Mouse (Mus musculus) bone marrow macrophage, adult 2 months (primary cell): ENCODE measurements around the gene Igf1r.

Experiments used
- CTCF ChIP-seq: IDR thresholded peaks from 2 replicates; pipeline ENCODE4 v1.5.1; 2012; ENCODE audit warnings: low read depth, mild to moderate bottlenecking, low read length, moderate library complexity
- POLR2A ChIP-seq: IDR thresholded peaks from 2 replicates; pipeline ENCODE4 v1.6.1; 2012; ENCODE audit warnings: mild to moderate bottlenecking, low read depth, low read length, borderline replicate concordance

DNA sequence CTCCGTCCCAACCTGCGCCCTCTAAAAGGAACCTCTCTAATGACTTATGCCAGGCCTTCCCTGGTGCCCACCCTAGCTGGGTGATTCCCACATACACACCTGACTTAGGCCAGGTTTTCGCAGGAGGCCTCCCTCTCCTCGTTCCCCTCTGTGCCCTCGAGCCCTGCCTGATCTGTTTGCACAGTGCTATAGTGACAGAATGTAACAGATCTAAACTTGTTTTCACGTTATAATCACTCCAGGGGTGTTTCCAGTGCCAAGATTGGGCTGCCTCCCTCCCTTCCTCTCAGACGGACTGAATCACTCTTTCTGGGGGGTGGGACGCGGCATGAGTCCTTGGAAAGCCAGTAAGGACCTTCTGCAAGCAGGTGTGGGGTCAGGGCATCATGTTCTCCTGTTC, 108.8 kb downstream of the Igf1r start:
- TF ChIP-seq POLR2A (no peak), CTCF (no peak)
